ENCODE assay signal across 32 mouse cellular contexts in the genomic region with DNA sequence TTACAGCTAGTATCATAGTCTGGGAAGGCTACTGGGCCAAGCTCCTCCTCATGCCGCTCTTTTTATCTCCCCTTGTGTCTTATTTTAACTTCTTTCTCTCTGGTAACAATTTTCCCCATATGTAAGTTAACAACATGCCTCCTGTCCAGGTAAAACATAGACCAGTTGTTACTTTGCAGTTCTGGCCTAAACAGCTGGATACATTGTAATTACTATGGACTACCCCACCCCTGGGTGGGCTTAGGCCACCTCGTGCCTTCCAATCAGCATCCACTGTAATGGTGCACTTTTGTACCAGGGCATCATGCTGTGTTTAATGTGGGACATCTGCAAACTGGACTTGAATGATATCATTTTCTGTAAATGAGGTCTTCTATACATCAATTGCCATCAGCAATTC.
"Had no signal": no experiment of that assay in that cellular context is flagged by ENCODE, and none has a peak within 500 bp of the region (broad histone marks: within the 10 kb centered on the region; RNA-seq: fewer than 3 reads in every experiment).

No protein-coding gene starts in this region.

- H3K4me1 ChIP-seq: heart, embryonic 10.5 days; intestine, embryonic 15.5 days had no signal

- H3K4me3 ChIP-seq: heart, embryonic 10.5 days; heart, embryonic 12.5 days; heart, embryonic 13.5 days; heart, embryonic 15.5 days; hindbrain, embryonic 10.5 days; hindbrain, embryonic 12.5 days; hindbrain, embryonic 13.5 days; hindbrain, embryonic 15.5 days; intestine, embryonic 15.5 days; kidney, embryonic 15.5 days; layer of hippocampus, adult 2 months; left cerebral cortex, adult 2 months had no signal

- H3K9ac ChIP-seq: heart, embryonic 12.5 days; heart, embryonic 13.5 days; heart, embryonic 15.5 days; hindbrain, embryonic 12.5 days; hindbrain, embryonic 13.5 days; hindbrain, embryonic 14.5 days; hindbrain, embryonic 15.5 days; intestine, embryonic 15.5 days; kidney, embryonic 15.5 days had no signal

- DNase-seq: heart, postnatal 10 days; heart, postnatal 4 days; kidney, adult 11 months; kidney, adult 18-20 months; kidney, adult 2 months; kidney, adult 8-10 months; kidney, adult 9 months; kidney, postnatal 10 days; kidney, postnatal 14 days; kidney, postnatal 25 days; kidney, postnatal 36 days; kidney, postnatal 4 days; layer of hippocampus, adult 9-11 months had no signal

- H3K36me3 ChIP-seq: heart, embryonic 10.5 days; heart, embryonic 12.5 days; heart, embryonic 13.5 days; heart, embryonic 15.5 days; hindbrain, embryonic 10.5 days; hindbrain, embryonic 12.5 days; hindbrain, embryonic 13.5 days; hindbrain, embryonic 15.5 days; intestine, embryonic 15.5 days; kidney, embryonic 15.5 days had no signal

- H3K27ac ChIP-seq: heart, embryonic 10.5 days; heart, embryonic 13.5 days; heart, embryonic 15.5 days; hindbrain, embryonic 10.5 days; hindbrain, embryonic 12.5 days; hindbrain, embryonic 13.5 days; hindbrain, embryonic 14.5 days; hindbrain, embryonic 15.5 days; hindbrain, postnatal 0 days; intestine, embryonic 15.5 days; kidney, embryonic 15.5 days; kidney, postnatal 0 days; layer of hippocampus, adult 2 months; left cerebral cortex, adult 2 months had no signal

- H3K4me2 ChIP-seq: heart, embryonic 11.5 days; heart, embryonic 12.5 days; heart, embryonic 13.5 days; heart, embryonic 15.5 days; hindbrain, embryonic 12.5 days; hindbrain, embryonic 13.5 days; hindbrain, embryonic 14.5 days; hindbrain, embryonic 15.5 days; intestine, embryonic 15.5 days; kidney, embryonic 15.5 days had no signal

- H3K9me3 ChIP-seq: heart, embryonic 10.5 days; heart, embryonic 12.5 days; heart, embryonic 13.5 days; heart, embryonic 15.5 days; hindbrain, embryonic 10.5 days; hindbrain, embryonic 12.5 days; hindbrain, embryonic 13.5 days; hindbrain, embryonic 15.5 days; intestine, embryonic 15.5 days; kidney, embryonic 15.5 days had no signal

- H3K27me3 ChIP-seq: heart, embryonic 12.5 days; heart, embryonic 13.5 days; heart, embryonic 15.5 days; hindbrain, embryonic 12.5 days; hindbrain, embryonic 13.5 days; hindbrain, embryonic 15.5 days; intestine, embryonic 15.5 days; kidney, embryonic 15.5 days had no signal

- ATAC-seq: inflammation-experienced regulatory T-cells, adult 6 months; intestine, embryonic 15.5 days; intestine, embryonic 16.5 days; intestine, postnatal 0 days had no signal
